In the genomic region with DNA sequence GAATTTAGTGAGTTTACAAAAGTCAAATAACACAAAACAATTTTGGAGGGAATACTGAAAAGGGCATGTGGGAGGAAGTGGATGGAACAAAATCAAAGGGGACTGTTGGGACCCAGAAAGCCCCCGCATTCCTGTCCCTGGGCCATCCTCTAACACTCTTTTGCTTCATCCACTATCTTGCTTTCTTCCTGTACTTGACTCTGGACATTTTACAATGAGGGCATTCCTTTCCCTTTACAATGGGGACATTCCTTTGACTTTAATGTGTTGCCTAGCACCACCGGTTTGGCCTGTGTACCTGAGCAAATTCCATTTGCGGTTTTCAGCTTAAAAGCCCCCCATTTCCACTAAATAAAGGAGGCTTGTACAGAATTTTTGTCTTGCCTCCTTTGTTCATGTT, we compare ENCODE assay signal across 28 mouse cellular contexts.
"Had no signal": no experiment of that assay in that cellular context is flagged by ENCODE, and none has a peak within 500 bp of the region (broad histone marks: within the 10 kb centered on the region; RNA-seq: fewer than 3 reads in every experiment).

No protein-coding gene starts in this region.

- H3K9me3 ChIP-seq: embryonic facial prominence, embryonic 10.5 days; embryonic facial prominence, embryonic 12.5 days; embryonic facial prominence, embryonic 13.5 days; embryonic facial prominence, embryonic 15.5 days; forebrain, embryonic 10.5 days; forebrain, embryonic 12.5 days; forebrain, embryonic 13.5 days; forebrain, embryonic 15.5 days had no signal

- H3K9ac ChIP-seq: embryonic facial prominence, embryonic 12.5 days; embryonic facial prominence, embryonic 13.5 days; embryonic facial prominence, embryonic 15.5 days; forebrain, embryonic 12.5 days; forebrain, embryonic 13.5 days; forebrain, embryonic 15.5 days; forebrain, postnatal 0 days had no signal

- ATAC-seq: forebrain, embryonic 13.5 days; forebrain, embryonic 14.5 days; forebrain, embryonic 15.5 days; forebrain, embryonic 16.5 days; forebrain, postnatal 0 days had no signal

- H3K36me3 ChIP-seq: embryonic facial prominence, embryonic 10.5 days; embryonic facial prominence, embryonic 12.5 days; embryonic facial prominence, embryonic 13.5 days; embryonic facial prominence, embryonic 15.5 days; forebrain, embryonic 10.5 days; forebrain, embryonic 12.5 days; forebrain, embryonic 15.5 days had no signal

- H3K4me2 ChIP-seq: embryonic facial prominence, embryonic 12.5 days; embryonic facial prominence, embryonic 13.5 days; embryonic facial prominence, embryonic 15.5 days; forebrain, embryonic 12.5 days; forebrain, embryonic 13.5 days; forebrain, embryonic 15.5 days had no signal

- H3K27me3 ChIP-seq: embryonic facial prominence, embryonic 12.5 days; embryonic facial prominence, embryonic 13.5 days; embryonic facial prominence, embryonic 15.5 days; forebrain, embryonic 12.5 days; forebrain, embryonic 13.5 days; forebrain, embryonic 15.5 days had no signal

- H3K4me1 ChIP-seq: embryonic facial prominence, embryonic 10.5 days; embryonic facial prominence, embryonic 12.5 days; embryonic facial prominence, embryonic 13.5 days; embryonic facial prominence, embryonic 15.5 days; forebrain, embryonic 12.5 days; forebrain, embryonic 13.5 days; forebrain, embryonic 15.5 days had no signal

- DNase-seq: cerebellum, adult 2 months; cerebellum, adult 8-10 months; cerebellum, adult 9-10 months; cerebellum, adult 9-11 months; cerebellum, postnatal 14 days; cerebellum, postnatal 25 days; cerebellum, postnatal 36 days; embryo, embryonic 11 days; forebrain, postnatal 0 days; gastrocnemius, adult 2 months; gastrocnemius, postnatal 10 days; gastrocnemius, postnatal 14 days; gastrocnemius, postnatal 25 days; gastrocnemius, postnatal 36 days; heart, adult 11 months; heart, adult 18-20 months; heart, adult 2 months had no signal

- H3K27ac ChIP-seq: embryonic facial prominence, embryonic 10.5 days; embryonic facial prominence, embryonic 12.5 days; embryonic facial prominence, embryonic 13.5 days; embryonic facial prominence, embryonic 15.5 days; forebrain, embryonic 10.5 days; forebrain, embryonic 12.5 days; forebrain, embryonic 13.5 days; forebrain, embryonic 15.5 days; gastrocnemius, adult 2 months; heart, adult 2 months had no signal

- H3K4me3 ChIP-seq: embryonic facial prominence, embryonic 10.5 days; embryonic facial prominence, embryonic 12.5 days; embryonic facial prominence, embryonic 13.5 days; embryonic facial prominence, embryonic 15.5 days; erythroblast, embryonic 14.5 days; forebrain, embryonic 10.5 days; forebrain, embryonic 12.5 days; forebrain, embryonic 13.5 days; forebrain, embryonic 15.5 days; gastrocnemius, adult 2 months; heart, adult 2 months had no signal
